Mouse (Mus musculus) mouse trophoblast stem cell (cell line): Measurements from ENCODE around the gene Rnd2.
"Not testable (repeated sequence)": the region's sequence is repeated elsewhere in the genome, so short reads cannot be mapped to it uniquely, and the experiment has no call there.

Experiments
- in situ Hi-C, 2 experiments: fragments of 300-500 bp; cut with MseI, MboI; formaldehyde crosslinking; loops; 2 replicates in 1 of 2; 3 replicates in 1 of 2; pipeline ENCODE4 v1.15.1; 2025

Rnd2 gene

GRCm38 (mm10) chr11:101446860-101447259 lies 17.9 kb upstream of the Rnd2 start:
- in situ Hi-C loops: not testable (repeated sequence)

GRCm38 (mm10) chr11:101447786-101448185 lies 17.0 kb upstream of the Rnd2 start:
- in situ Hi-C loops: no loop called here

- in situ Hi-C loops: no loop called here
Measured at GRCm38 (mm10) chr11:101448274-101448746, 16.5 kb upstream of the Rnd2 start, which contains the start of gene Ifi35. Gene Ifi35 (plus strand): TSS chr11:101448407.

- in situ Hi-C loops: no loop called here
Measured at GRCm38 (mm10) chr11:101448899-101449298, 15.9 kb upstream of the Rnd2 start.

GRCm38 (mm10) chr11:101449596-101449995 lies 15.2 kb upstream of the Rnd2 start:
- in situ Hi-C loops: not testable (repeated sequence)

GRCm38 (mm10) chr11:101450394-101450793 lies 14.4 kb upstream of the Rnd2 start:
- in situ Hi-C loops: no loop called here

GRCm38 (mm10) chr11:101451536-101451935 lies 13.3 kb upstream of the Rnd2 start:
- in situ Hi-C loops: no loop called here

- in situ Hi-C loops: no loop called here
Measured at GRCm38 (mm10) chr11:101452093-101452774, 12.6 kb upstream of the Rnd2 start.

- in situ Hi-C loops: no loop called here
Measured at GRCm38 (mm10) chr11:101454702-101455101, 10.1 kb upstream of the Rnd2 start.

GRCm38 (mm10) chr11:101455627-101456026 lies 9.2 kb upstream of the Rnd2 start:
- in situ Hi-C loops: no loop called here

GRCm38 (mm10) chr11:101457631-101458030 lies 7.2 kb upstream of the Rnd2 start:
- in situ Hi-C loops: no loop called here

GRCm38 (mm10) chr11:101458217-101458616 lies 6.6 kb upstream of the Rnd2 start:
- in situ Hi-C loops: no loop called here

GRCm38 (mm10) chr11:101459716-101460115 lies 5.1 kb upstream of the Rnd2 start:
- in situ Hi-C loops: no loop called here

GRCm38 (mm10) chr11:101460321-101460720 lies 4.5 kb upstream of the Rnd2 start:
- in situ Hi-C loops: no loop called here

- in situ Hi-C loops: no loop called here
Measured at GRCm38 (mm10) chr11:101462141-101462540, 2.7 kb upstream of the Rnd2 start.

GRCm38 (mm10) chr11:101462583-101463440 lies 2.0 kb upstream of the Rnd2 start:
- in situ Hi-C loops: no loop called here

GRCm38 (mm10) chr11:101465101-101465868 lies 486 bp downstream of the Rnd2 start:
- in situ Hi-C loops: no loop called here

- in situ Hi-C loops: no loop called here
Measured at GRCm38 (mm10) chr11:101465869-101466551, 1.2 kb downstream of the Rnd2 start, which contains the start of gene Vat1. Gene Vat1 (minus strand): TSS chr11:101466230.

GRCm38 (mm10) chr11:101466552-101466950 lies 1.8 kb downstream of the Rnd2 start:
- in situ Hi-C loops: not testable (repeated sequence)

- in situ Hi-C loops: no loop called here
Measured at GRCm38 (mm10) chr11:101467477-101468262, 2.9 kb downstream of the Rnd2 start.
